Mouse (Mus musculus) liver, embryonic 11.5 days (tissue): ENCODE data around the gene Ccl4. TPM values are rescaled to one million over a fixed set of nuclear protein-coding genes. Genes with fewer than 3 reads are reported as not detected.

Source experiments
- ATAC-seq: fragments of 200-750 bp; cut with Nextera tagmentation; replicated peaks from 2 replicates; pipeline ENCODE4 v1.8.0; 2017; ENCODE audit warnings: moderate number of reproducible peaks, mild to moderate bottlenecking, moderate TSS enrichment, moderate library complexity; ENCODE audit not compliant: low FRiP score
- DNase-seq: peaks from one replicate; pipeline ENCODE4 v3.0.0-alpha.2; 2017; ENCODE audit warnings: low spot score
- H3K27ac ChIP-seq: fragments of 300-500 bp; sonication (generic); 2 replicates; pipeline ENCODE4 v1.5.1; 2014; ENCODE audit warnings: mild to moderate bottlenecking, low read depth, low read length, control low read depth
- H3K27me3 ChIP-seq: fragments of 300-500 bp; sonication (generic); replicated peaks from 2 replicates; pipeline ENCODE4 v1.6.1; 2014; ENCODE audit warnings: low read length, mixed read lengths; ENCODE audit not compliant: control insufficient read depth, insufficient read depth
- H3K36me3 ChIP-seq: fragments of 300-500 bp; sonication (generic); 2 replicates; pipeline ENCODE4 v1.6.1; 2014; ENCODE audit warnings: mild to moderate bottlenecking, low read length, moderate library complexity, mixed read lengths; ENCODE audit not compliant: control insufficient read depth, insufficient read depth
- H3K4me1 ChIP-seq: fragments of 300-500 bp; sonication (generic); replicated peaks from 2 replicates; pipeline ENCODE4 v1.6.1; 2014; ENCODE audit warnings: low read length, mixed read lengths; ENCODE audit not compliant: control insufficient read depth, insufficient read depth
- H3K4me2 ChIP-seq: fragments of 300-500 bp; sonication (generic); 2 replicates; pipeline ENCODE4 v1.6.1; 2014; ENCODE audit warnings: mild to moderate bottlenecking, control low read depth, moderate library complexity
- H3K4me3 ChIP-seq: fragments of 300-500 bp; sonication (generic); 2 replicates; pipeline ENCODE4 v1.5.1; 2014; ENCODE audit warnings: low read depth, low read length, control low read depth
- H3K9ac ChIP-seq: fragments of 300-500 bp; sonication (generic); 2 replicates; pipeline ENCODE4 v1.6.1; 2014; ENCODE audit warnings: low read depth, low read length, control low read depth
- H3K9me3 ChIP-seq: fragments of 300-500 bp; sonication (generic); 2 replicates; pipeline ENCODE4 v1.6.1; 2016; ENCODE audit warnings: low read length, inconsistent platforms, mixed read lengths; ENCODE audit not compliant: control insufficient read depth
- WGBS: fragments of 180-500 bp; shearing (Covaris S2); extraction: QIAGEN DNeasy Blood & Tissue Kit; methylation state at CpG from one replicate; pipeline ENCODE4 v1.1.7; 2014; 5-methylcytosine and 5-hydroxymethylcytosine counted together
- polyA plus RNA-seq: library from polyadenylated mRNA; unstranded; fragments of >200 nt; fragmentation: Nextera tagmentation; extraction: Ambion mirVana; gene quantifications from 2 replicates; pipeline ENCODE4 v1.2.1, GENCODE M21; 2014

The Ccl4 gene
- 1.1 TPM in 1 of 2 replicates, not detected in the other for polyA plus RNA-seq

GRCm38 (mm10) chr11:83662204-83662603 is at the start of gene Ccl4:
TSS of gene Ccl4 (plus strand) at chr11:83662584.
- H3K4me3 ChIP-seq: no peak within 1 kb of the TSS
- 65% methylated on average over 6 of the region's 6 CpGs for WGBS

GRCm38 (mm10) chr11:83616586-83616985 is 45.8 kb upstream of the Ccl4 start:
- no peak overlapping the region for H3K27ac ChIP-seq
- no peaks in the 10 kb centered on the region for H3K4me1 ChIP-seq
- H3K9ac ChIP-seq: no peak overlapping the region
- DNase-seq (no peak), ATAC-seq (no peak)
- H3K27me3 ChIP-seq: no peaks in the 10 kb centered on the region
- no peaks in the 10 kb centered on the region for H3K36me3 ChIP-seq
- WGBS: 71% methylated on average over 1 of the region's 1 CpGs
- H3K9me3 ChIP-seq: no peaks in the 10 kb centered on the region
- H3K4me2 ChIP-seq: no peak overlapping the region
- H3K4me3 ChIP-seq: no peak overlapping the region

More at GRCm38 (mm10) chr11:83662204-83662603, at the start of gene Ccl4:
- ATAC-seq (no peak), DNase-seq (no peak)
- Histone ChIP-seq H3K27me3 (no peaks in the 10 kb centered on the region), H3K9ac (no peak within 1 kb of the TSS), H3K27ac (no peak within 1 kb of the TSS), H3K4me1 (no peaks in the 10 kb centered on the region), H3K9me3 (no peaks in the 10 kb centered on the region), H3K4me2 (no peak within 1 kb of the TSS), H3K36me3 (no peaks in the 10 kb centered on the region)

GRCm38 (mm10) chr11:83618238-83618637 is 44.1 kb upstream of the Ccl4 start:
- Histone ChIP-seq H3K9ac (no peak overlapping the region), H3K9me3 (no peaks in the 10 kb centered on the region), H3K4me2 (no peak overlapping the region), H3K4me3 (no peak overlapping the region), H3K36me3 (no peaks in the 10 kb centered on the region), H3K27me3 (no peaks in the 10 kb centered on the region), H3K27ac (no peak overlapping the region), H3K4me1 (no peaks in the 10 kb centered on the region)
- DNase-seq (no peak), ATAC-seq (no peak)
- 48% methylated on average over 5 of the region's 5 CpGs for WGBS

- no peak overlapping the region for H3K4me3 ChIP-seq
- ATAC-seq: no peak
- H3K27ac ChIP-seq: no peak overlapping the region
- H3K9me3 ChIP-seq: no peaks in the 10 kb centered on the region
- 70% methylated on average over 1 of the region's 1 CpGs for WGBS
- no peak for DNase-seq
- H3K27me3 ChIP-seq: no peaks in the 10 kb centered on the region
- no peaks in the 10 kb centered on the region for H3K36me3 ChIP-seq
- no peaks in the 10 kb centered on the region for H3K4me1 ChIP-seq
- H3K9ac ChIP-seq: no peak overlapping the region
- no peak overlapping the region for H3K4me2 ChIP-seq
Measured at GRCm38 (mm10) chr11:83619037-83619436, 43.3 kb upstream of the Ccl4 start.

GRCm38 (mm10) chr11:83623586-83623985 is 38.8 kb upstream of the Ccl4 start:
- no peaks in the 10 kb centered on the region for H3K27me3 ChIP-seq
- H3K4me1 ChIP-seq: no peaks in the 10 kb centered on the region
- no peaks in the 10 kb centered on the region for H3K36me3 ChIP-seq
- no peak for ATAC-seq
- no peak overlapping the region for H3K4me3 ChIP-seq
- 82% methylated on average over 3 of the region's 3 CpGs for WGBS
- no peak for DNase-seq
- H3K9me3 ChIP-seq: no peaks in the 10 kb centered on the region
- no peak overlapping the region for H3K4me2 ChIP-seq
- no peak overlapping the region for H3K27ac ChIP-seq
- H3K9ac ChIP-seq: no peak overlapping the region

- no peak for DNase-seq
- H3K4me3 ChIP-seq: no peak overlapping the region
- no peak overlapping the region for H3K9ac ChIP-seq
- WGBS: 74% methylated on average over 9 of the region's 9 CpGs
- H3K36me3 ChIP-seq: no peaks in the 10 kb centered on the region
- ATAC-seq: no peak
- H3K4me1 ChIP-seq: no peaks in the 10 kb centered on the region
- no peaks in the 10 kb centered on the region for H3K9me3 ChIP-seq
- H3K27ac ChIP-seq: no peak overlapping the region
- H3K27me3 ChIP-seq: no peaks in the 10 kb centered on the region
- H3K4me2 ChIP-seq: no peak overlapping the region
Measured at GRCm38 (mm10) chr11:83628808-83629207, 33.6 kb upstream of the Ccl4 start.

GRCm38 (mm10) chr11:83630630-83631029 is 31.8 kb upstream of the Ccl4 start:
- Histone ChIP-seq H3K9ac (no peak overlapping the region), H3K36me3 (no peaks in the 10 kb centered on the region), H3K4me2 (no peak overlapping the region), H3K9me3 (no peaks in the 10 kb centered on the region), H3K27me3 (no peaks in the 10 kb centered on the region), H3K4me1 (no peaks in the 10 kb centered on the region), H3K27ac (no peak overlapping the region), H3K4me3 (no peak overlapping the region)
- ATAC-seq (no peak), DNase-seq (no peak)
- WGBS: 78% methylated on average over 1 of the region's 1 CpGs

GRCm38 (mm10) chr11:83631065-83631464 is 31.3 kb upstream of the Ccl4 start:
- ATAC-seq: no peak
- 67% methylated on average over 2 of the region's 2 CpGs for WGBS
- DNase-seq: no peak

GRCm38 (mm10) chr11:83632744-83633143 is 29.6 kb upstream of the Ccl4 start:
- Histone ChIP-seq H3K36me3 (no peaks in the 10 kb centered on the region), H3K4me1 (no peaks in the 10 kb centered on the region), H3K27me3 (no peaks in the 10 kb centered on the region), H3K4me3 (no peak overlapping the region), H3K9me3 (no peaks in the 10 kb centered on the region), H3K27ac (no peak overlapping the region), H3K9ac (no peak overlapping the region), H3K4me2 (no peak overlapping the region)
- DNase-seq: no peak
- WGBS: 56% methylated on average over 4 of the region's 4 CpGs
- no peak for ATAC-seq

More at GRCm38 (mm10) chr11:83631065-83631464, 31.3 kb upstream of the Ccl4 start:
- H3K27ac ChIP-seq: no peak overlapping the region
- H3K9me3 ChIP-seq: no peaks in the 10 kb centered on the region
- no peaks in the 10 kb centered on the region for H3K27me3 ChIP-seq
- H3K4me2 ChIP-seq: no peak overlapping the region
- H3K36me3 ChIP-seq: no peaks in the 10 kb centered on the region
- H3K4me1 ChIP-seq: no peaks in the 10 kb centered on the region
- no peak overlapping the region for H3K9ac ChIP-seq
- no peak overlapping the region for H3K4me3 ChIP-seq
